Mouse (Mus musculus) gastrocnemius, postnatal 10 days (tissue): ENCODE measurements around the gene Olfr988. TPM values are rescaled to one million over a fixed set of nuclear protein-coding genes. Genes with fewer than 3 reads are reported as not detected.
"Not testable (repeated sequence)": the region's sequence is repeated elsewhere in the genome, so short reads cannot be mapped to it uniquely, and the experiment has no call there.

Experiments used
- DNase-seq: peaks from one replicate; pipeline ENCODE4 v3.0.0; 2021; ENCODE audit warnings: mixed read lengths
- long read RNA-seq, 2 experiments: library from polyadenylated mRNA; stranded (forward); transcript quantifications; one replicate each; pipeline ENCODE4 v2.0.0; 2021
- total RNA-seq, 2 experiments: library from RNA; stranded (reverse); gene quantifications; 2 replicates each; pipeline ENCODE4 v1.2.3; 2021

Gene Olfr988
- total RNA-seq, result not detected
- long read RNA-seq, experiment 1, result 0 reads
- long read RNA-seq, experiment 2, result 0 reads

GRCm38 (mm10) chr2:85363127-85363526, at the start of gene Olfr988:
Olfr988 (minus strand) TSS chr2:85363227.
- DNase-seq, result not testable (repeated sequence)

- no peak for DNase-seq
Observed at GRCm38 (mm10) chr2:85409369-85409768, 46.3 kb upstream of the Olfr988 start, which contains the start of gene Olfr992. Olfr992 (minus strand) TSS chr2:85409469.

GRCm38 (mm10) chr2:85339972-85340371, 23.1 kb downstream of the Olfr988 start:
- no peak for DNase-seq

GRCm38 (mm10) chr2:85339215-85339614, 23.8 kb downstream of the Olfr988 start, which contains the start of gene Olfr987:
Olfr987 (minus strand) TSS chr2:85339315.
- DNase-seq, result not testable (repeated sequence)

- DNase-seq, result no peak
Observed at GRCm38 (mm10) chr2:85319106-85319505, 43.9 kb downstream of the Olfr988 start.

Other genes starting within 250 kb of the Olfr988 start
- gene Aplnr, start 227.0 kb downstream of the Olfr988 start, total RNA-seq, result 10 to 100 TPM; 67.2 to 88.4 TPM
- 1 to 10 TPM; 5.9 to 6.8 TPM for gene Lrrc55, start 166.0 kb downstream of the Olfr988 start, total RNA-seq
- not detected for gene Olfr987, start 23.9 kb downstream of the Olfr988 start, total RNA-seq
- gene Olfr992, start 46.2 kb upstream of the Olfr988 start, total RNA-seq, result not detected
- not detected for gene Olfr993, start 51.6 kb upstream of the Olfr988 start, total RNA-seq
- not detected for gene Olfr994, start 73.2 kb upstream of the Olfr988 start, total RNA-seq
- not detected for gene Olfr995, start 80.4 kb upstream of the Olfr988 start, total RNA-seq
- not detected for gene 4833423E24Rik, start 155.8 kb upstream of the Olfr988 start, total RNA-seq
- gene Olfr996, start 216.0 kb upstream of the Olfr988 start, total RNA-seq, result not detected
- not detected for gene Olfr998, start 225.7 kb upstream of the Olfr988 start, total RNA-seq
- not detected for gene Olfr1000, start 248.7 kb upstream of the Olfr988 start, total RNA-seq